Mouse (Mus musculus) liver, embryonic 16.5 days (tissue): Measurements from ENCODE around the gene Gpr45. TPM values are rescaled to one million over a fixed set of nuclear protein-coding genes. Genes with fewer than 3 reads are reported as not detected.

ENCODE experiments used
- ATAC-seq: fragments of 200-750 bp; cut with Nextera tagmentation; 2 replicates; pipeline ENCODE4 v1.8.0; 2017; ENCODE audit warnings: low read depth, mild to moderate bottlenecking, moderate number of reproducible peaks, moderate library complexity
- H3K27ac ChIP-seq: fragments of 300-500 bp; sonication (generic); 2 replicates; pipeline ENCODE4 v1.5.1; 2014; ENCODE audit warnings: mild to moderate bottlenecking, low read length
- H3K27me3 ChIP-seq: fragments of 300-500 bp; sonication (generic); 2 replicates; pipeline ENCODE4 v1.6.1; 2014; ENCODE audit warnings: low read depth, low read length, mixed read lengths; ENCODE audit not compliant: control insufficient read depth, insufficient read depth
- H3K36me3 ChIP-seq: fragments of 300-500 bp; sonication (generic); 2 replicates; pipeline ENCODE4 v1.6.1; 2014; ENCODE audit warnings: mild to moderate bottlenecking; ENCODE audit not compliant: control insufficient read depth, insufficient read depth
- H3K4me1 ChIP-seq: fragments of 300-500 bp; sonication (generic); 2 replicates; pipeline ENCODE4 v1.6.1; 2014; ENCODE audit warnings: low read depth, low read length, mixed read lengths; ENCODE audit not compliant: control insufficient read depth
- H3K4me2 ChIP-seq: fragments of 300-500 bp; sonication (generic); 2 replicates; pipeline ENCODE4 v1.6.1; 2014; ENCODE audit warnings: low read depth, low read length, mixed read lengths
- H3K4me3 ChIP-seq: fragments of 300-500 bp; sonication (generic); 2 replicates; pipeline ENCODE4 v1.5.1; 2014; ENCODE audit warnings: low read depth, mild to moderate bottlenecking, low read length
- H3K9ac ChIP-seq: fragments of 300-500 bp; sonication (generic); 2 replicates; pipeline ENCODE4 v1.6.1; 2014; ENCODE audit warnings: low read depth, low read length
- H3K9me3 ChIP-seq: fragments of 300-500 bp; sonication (generic); replicated peaks from 2 replicates; pipeline ENCODE4 v1.6.1; 2016; ENCODE audit warnings: low read length; ENCODE audit not compliant: control insufficient read depth
- WGBS: fragments of 180-500 bp; shearing (Covaris S2); extraction: QIAGEN DNeasy Blood & Tissue Kit; methylation state at CpG from one replicate; pipeline ENCODE4 v1.1.7; 2014; ENCODE audit not compliant: insufficient replicate concordance; 5-methylcytosine and 5-hydroxymethylcytosine counted together
- microRNA-seq: library from miRNA; unstranded; fragments of <30 nt; microRNA quantifications from one replicate; pipeline ENCODE4, GENCODE M21; 2016
- polyA plus RNA-seq: library from polyadenylated mRNA; unstranded; fragments of >200 nt; fragmentation: Nextera tagmentation; extraction: Ambion mirVana; gene quantifications from 2 replicates; pipeline ENCODE4 v1.2.1, GENCODE M21; 2015

Gpr45 gene
- polyA plus RNA-seq, 1 experiment from 2014 or later = 0.12 TPM

DNA sequence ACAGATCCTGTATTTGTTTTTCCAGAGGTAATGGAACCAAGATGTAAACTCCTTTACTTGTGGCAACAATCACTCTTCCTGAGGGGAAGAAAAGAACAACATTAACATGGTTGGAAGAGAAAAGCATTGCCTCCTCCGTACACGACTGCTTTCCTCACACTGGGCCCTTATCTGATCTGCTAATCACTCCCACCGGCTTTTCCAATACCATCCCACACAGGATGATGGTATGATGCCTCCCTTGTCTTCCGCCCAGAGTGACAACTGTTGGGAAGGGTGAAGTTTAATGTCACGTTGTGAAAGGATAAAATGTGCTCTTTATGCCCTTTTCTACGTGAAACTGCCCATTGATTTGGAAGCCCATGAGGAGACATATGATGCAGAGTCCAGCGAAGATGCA lies 114.9 kb downstream of the Gpr45 start:
- H3K27me3 ChIP-seq = no peaks in the 10 kb centered on the region
- no peak overlapping the region for H3K9ac ChIP-seq
- H3K27ac ChIP-seq = no peak overlapping the region
- peaks cover 4% of the 10 kb centered on the region; the same call in 1 of the 2 replicates for H3K36me3 ChIP-seq
- no peaks in the 10 kb centered on the region for H3K4me1 ChIP-seq
- no peak overlapping the region for H3K4me2 ChIP-seq
- ATAC-seq = no peak
- no peaks in the 10 kb centered on the region for H3K9me3 ChIP-seq
- H3K4me3 ChIP-seq = no peak overlapping the region
- 71% methylated on average over 7 of the region's 7 CpGs for WGBS

DNA sequence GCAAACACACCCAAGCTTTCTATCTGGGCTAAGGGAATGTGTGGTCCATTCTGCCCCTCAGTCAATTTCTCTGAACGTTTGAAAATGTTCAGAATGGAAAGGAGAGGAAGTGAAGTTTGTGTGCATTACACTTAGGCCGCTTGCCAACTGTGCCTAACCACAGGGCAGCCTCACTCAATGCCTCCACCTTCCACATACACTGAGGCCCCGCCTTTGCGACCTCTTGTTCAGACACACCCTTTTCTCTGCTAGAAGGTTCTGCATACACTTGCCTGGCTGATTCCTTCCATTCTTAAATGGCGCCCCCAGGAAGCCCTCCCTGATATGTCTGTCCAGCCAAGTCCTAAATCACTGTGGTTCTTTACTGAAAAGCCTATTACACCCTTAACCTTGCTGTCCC lies 118.1 kb downstream of the Gpr45 start:
- no peaks in the 10 kb centered on the region for H3K27me3 ChIP-seq
- WGBS = 32% methylated on average over 5 of the region's 5 CpGs
- no peaks in the 10 kb centered on the region for H3K9me3 ChIP-seq
- no peak overlapping the region for H3K9ac ChIP-seq
- no peak overlapping the region for H3K4me3 ChIP-seq
- ATAC-seq = no peak
- H3K27ac ChIP-seq = no peak overlapping the region
- no peaks in the 10 kb centered on the region for H3K4me1 ChIP-seq
- H3K36me3 ChIP-seq = peaks cover 4% of the 10 kb centered on the region
- H3K4me2 ChIP-seq = no peak overlapping the region

DNA sequence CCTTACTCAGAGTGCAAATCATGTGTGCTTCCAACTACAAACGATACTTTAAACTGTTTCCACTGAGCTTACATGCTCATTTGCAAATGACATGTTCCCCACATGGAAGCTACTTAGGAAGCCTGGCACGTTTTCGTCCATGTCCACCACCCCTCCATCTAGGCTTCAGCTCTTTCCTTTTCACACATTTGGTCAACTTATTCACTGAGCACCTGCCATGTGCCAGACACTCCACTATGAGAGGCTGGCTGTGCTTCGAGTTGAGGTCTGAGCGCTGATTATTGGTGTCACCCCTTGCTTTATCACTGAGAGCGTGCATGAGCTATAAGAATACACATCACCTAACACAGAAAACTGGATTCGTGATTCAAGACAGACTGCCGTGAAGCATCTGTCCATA lies 119.4 kb downstream of the Gpr45 start:
- Histone ChIP-seq H3K4me3 (no peak overlapping the region), H3K4me1 (no peaks in the 10 kb centered on the region), H3K4me2 (no peak overlapping the region), H3K27me3 (no peaks in the 10 kb centered on the region), H3K9ac (no peak overlapping the region), H3K36me3 (no peaks in the 10 kb centered on the region; the same call in none of the 2 replicates), H3K9me3 (no peaks in the 10 kb centered on the region), H3K27ac (no peak overlapping the region)
- ATAC-seq = no peak
- WGBS = 82% methylated on average over 8 of the region's 8 CpGs

DNA sequence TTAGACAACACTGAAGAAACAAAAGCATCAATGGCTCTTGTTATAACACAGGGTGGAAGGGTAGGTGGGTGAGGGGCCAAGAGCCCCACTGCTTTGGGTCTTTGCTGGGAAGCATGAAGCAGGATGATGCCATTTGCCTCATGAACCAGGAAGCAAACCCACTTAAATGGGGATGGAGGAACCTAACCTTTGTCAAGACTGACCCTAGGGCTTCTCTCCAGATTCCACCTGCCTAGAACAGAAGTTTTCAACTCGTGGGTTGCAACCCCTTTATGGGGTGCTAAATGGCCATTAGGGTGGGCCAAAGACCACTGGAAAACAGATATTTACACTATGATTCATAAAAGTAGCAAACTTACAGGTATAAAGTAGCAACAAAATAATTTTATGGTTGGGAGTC lies 119.9 kb downstream of the Gpr45 start:
- H3K9me3 ChIP-seq = no peaks in the 10 kb centered on the region
- H3K4me3 ChIP-seq = no peak overlapping the region
- no peak overlapping the region for H3K27ac ChIP-seq
- no peak for ATAC-seq
- whole genome bisulfite sequencing = 70% methylated on average over 1 of the region's 1 CpGs
- H3K36me3 ChIP-seq = no peaks in the 10 kb centered on the region; the same call in 1 of the 2 replicates
- no peak overlapping the region for H3K4me2 ChIP-seq
- no peak overlapping the region for H3K9ac ChIP-seq
- H3K27me3 ChIP-seq = no peaks in the 10 kb centered on the region
- no peaks in the 10 kb centered on the region for H3K4me1 ChIP-seq

DNA sequence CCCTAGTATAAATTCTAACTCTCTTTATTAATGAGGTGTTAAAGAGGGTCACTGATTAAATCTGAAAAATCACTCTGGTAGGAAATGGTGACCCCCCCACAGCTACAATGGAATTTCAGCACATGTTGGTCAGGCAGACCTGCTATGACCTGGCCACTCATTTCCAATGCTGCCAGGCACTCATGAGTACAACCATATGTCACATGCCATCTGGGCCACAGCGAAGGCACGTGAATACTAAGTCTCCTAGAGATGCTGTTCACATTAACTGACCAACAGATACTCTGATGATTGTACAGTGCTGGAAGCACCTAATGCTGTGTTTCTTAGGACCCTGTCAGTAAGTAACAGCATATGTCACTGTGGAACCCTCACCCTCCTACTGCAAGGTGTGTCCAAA lies 122.1 kb downstream of the Gpr45 start:
- no peak overlapping the region for H3K4me3 ChIP-seq
- H3K36me3 ChIP-seq = no peaks in the 10 kb centered on the region; the same call in 1 of the 2 replicates
- no peak overlapping the region for H3K4me2 ChIP-seq
- 86% methylated on average over 2 of the region's 2 CpGs for WGBS
- H3K27ac ChIP-seq = no peak overlapping the region
- H3K9me3 ChIP-seq = no peaks in the 10 kb centered on the region
- H3K27me3 ChIP-seq = no peaks in the 10 kb centered on the region
- H3K9ac ChIP-seq = no peak overlapping the region
- H3K4me1 ChIP-seq = no peaks in the 10 kb centered on the region
- no peak for ATAC-seq

DNA sequence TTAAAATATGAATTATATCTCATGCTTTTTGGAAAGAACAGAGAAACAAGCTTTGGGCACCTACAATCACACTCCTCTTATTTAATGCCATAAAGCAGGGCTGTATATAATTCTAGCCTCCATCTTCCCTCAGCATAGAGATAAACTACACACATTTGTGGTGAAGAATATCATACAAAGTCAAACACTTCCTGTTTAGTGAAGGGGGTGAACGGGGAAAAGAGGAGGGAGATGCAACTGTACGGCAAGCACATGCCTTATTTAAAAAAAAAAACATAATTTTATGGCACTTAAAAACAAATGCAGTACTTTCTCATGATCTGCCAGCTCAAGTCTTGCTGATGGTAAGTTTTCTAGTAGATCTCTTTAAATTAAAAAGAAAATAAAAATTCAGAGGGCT lies 125.5 kb downstream of the Gpr45 start:
- no peaks in the 10 kb centered on the region for H3K9me3 ChIP-seq
- H3K4me2 ChIP-seq = no peak overlapping the region
- no peak overlapping the region for H3K9ac ChIP-seq
- ATAC-seq = no peak
- no peaks in the 10 kb centered on the region; the same call in 1 of the 2 replicates for H3K36me3 ChIP-seq
- H3K4me1 ChIP-seq = no peaks in the 10 kb centered on the region
- H3K27me3 ChIP-seq = no peaks in the 10 kb centered on the region
- no peak overlapping the region for H3K27ac ChIP-seq
- 20% methylated on average over 2 of the region's 2 CpGs for WGBS
- H3K4me3 ChIP-seq = no peak overlapping the region

DNA sequence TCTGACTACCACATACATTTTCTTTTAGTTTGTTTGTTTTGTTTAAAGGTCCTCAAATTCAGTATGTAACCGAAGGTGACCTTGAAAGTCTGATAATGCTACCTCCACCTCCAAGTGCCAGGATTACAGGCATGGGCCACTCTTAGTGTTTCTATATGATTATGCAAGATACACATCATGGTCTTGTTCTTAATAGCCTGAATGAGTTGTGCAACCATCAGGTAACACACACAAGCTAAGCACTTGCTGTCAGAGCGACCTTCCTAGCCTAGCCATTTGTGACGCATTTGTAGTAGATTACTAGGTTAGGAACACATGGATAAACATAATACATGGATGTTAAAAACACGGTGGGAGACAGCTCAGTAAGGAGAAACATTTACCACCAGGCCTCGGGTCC lies 130.3 kb downstream of the Gpr45 start:
- ATAC-seq = no peak
- H3K27ac ChIP-seq = no peak overlapping the region
- H3K4me1 ChIP-seq = no peaks in the 10 kb centered on the region
- H3K27me3 ChIP-seq = no peaks in the 10 kb centered on the region
- no peak overlapping the region for H3K4me3 ChIP-seq
- no peaks in the 10 kb centered on the region for H3K9me3 ChIP-seq
- H3K9ac ChIP-seq = no peak overlapping the region
- 58% methylated on average over 5 of the region's 5 CpGs for WGBS
- no peaks in the 10 kb centered on the region for H3K36me3 ChIP-seq
- no peak overlapping the region for H3K4me2 ChIP-seq

Small RNA genes within 50 kb of the gene (microRNA-seq; reads per million reads assigned to microRNA genes)
- not detected for gene Gm24001

Other genes starting within 250 kb of the Gpr45 start
- 20.1 and 22.1 TPM in 2 replicates for gene Mrps9, start 101.6 kb upstream of the Gpr45 start, polyA plus RNA-seq
- 3.2 and 3.4 TPM in 2 replicates for gene Tgfbrap1, start 145.8 kb downstream of the Gpr45 start, polyA plus RNA-seq
- gene AI597479, start 145.8 kb downstream of the Gpr45 start, polyA plus RNA-seq = 7.6 and 7.9 TPM in 2 replicates
- gene Fhl2, start 244.1 kb downstream of the Gpr45 start, polyA plus RNA-seq = 2.7 and 3.9 TPM in 2 replicates